Mouse (Mus musculus) kidney, embryonic 16.5 days (tissue): ENCODE measurements around the gene Inpp5d. TPM values are rescaled to one million over a fixed set of nuclear protein-coding genes. Genes with fewer than 3 reads are reported as not detected.

Source experiments
- ATAC-seq: fragments of 200-750 bp; cut with Nextera tagmentation; 2 replicates; pipeline ENCODE4 v1.8.0; 2017; ENCODE audit warnings: moderate TSS enrichment; ENCODE audit not compliant: low FRiP score, low TSS enrichment
- H3K27ac ChIP-seq: fragments of 300-500 bp; sonication (generic); 2 replicates; pipeline ENCODE4 v1.5.1; 2014; ENCODE audit warnings: low read length
- H3K27me3 ChIP-seq: fragments of 300-500 bp; sonication (generic); 2 replicates; pipeline ENCODE4 v1.6.1; 2014; ENCODE audit warnings: low read length, control low read depth, mixed read lengths; ENCODE audit not compliant: insufficient read depth
- H3K36me3 ChIP-seq: fragments of 300-500 bp; sonication (generic); 2 replicates; pipeline ENCODE4 v1.6.1; 2014; ENCODE audit warnings: low read length, control low read depth, mixed read lengths; ENCODE audit not compliant: insufficient read depth
- H3K4me1 ChIP-seq: fragments of 300-500 bp; sonication (generic); 2 replicates; pipeline ENCODE4 v1.6.1; 2014; ENCODE audit warnings: low read length, control low read depth, mixed read lengths; ENCODE audit not compliant: insufficient read depth
- H3K4me2 ChIP-seq: fragments of 300-500 bp; sonication (generic); replicated peaks from 2 replicates; pipeline ENCODE4 v1.6.1; 2014; ENCODE audit warnings: low read depth, low read length
- H3K4me3 ChIP-seq: fragments of 300-500 bp; sonication (generic); 2 replicates; pipeline ENCODE4 v1.5.1; 2014; ENCODE audit warnings: mild to moderate bottlenecking, low read length
- H3K9ac ChIP-seq: fragments of 300-500 bp; sonication (generic); replicated peaks from 2 replicates; pipeline ENCODE4 v1.6.1; 2014; ENCODE audit warnings: low read length
- H3K9me3 ChIP-seq: fragments of 300-500 bp; sonication (generic); 2 replicates; pipeline ENCODE4 v1.6.1; 2016; ENCODE audit warnings: low read length, control low read depth
- WGBS: fragments of 180-500 bp; shearing (Covaris S2); extraction: QIAGEN DNeasy Blood & Tissue Kit; methylation state at CpG from one replicate; pipeline ENCODE4 v1.1.7; 2014; 5-methylcytosine and 5-hydroxymethylcytosine counted together
- polyA plus RNA-seq: library from polyadenylated mRNA; unstranded; fragments of >200 nt; fragmentation: Nextera tagmentation; extraction: Ambion mirVana; gene quantifications from 2 replicates; pipeline ENCODE4 v1.2.1, GENCODE M21; 2015

The Inpp5d gene
- polyA plus RNA-seq, 1 experiment from 2014 or later = 9.1 TPM

DNA sequence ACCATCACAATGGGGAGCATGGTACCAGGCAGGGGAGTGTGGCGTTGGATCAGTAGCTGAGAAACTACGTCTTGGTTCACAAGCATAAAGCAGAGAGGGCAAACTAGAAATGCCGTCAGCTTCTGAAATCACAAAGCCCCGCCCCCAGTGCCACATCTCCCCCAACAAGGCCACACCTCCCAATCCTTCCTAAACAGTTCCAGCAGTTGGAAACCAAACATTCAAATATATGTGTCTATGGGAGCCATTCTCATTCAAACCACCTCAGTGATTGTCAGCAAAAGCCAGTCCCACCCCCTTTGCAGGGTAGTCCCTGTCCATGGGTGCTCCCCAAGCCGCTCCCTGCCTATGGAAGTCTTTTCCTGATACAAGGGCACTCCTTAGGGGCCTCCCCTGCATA, 64.0 kb downstream of the Inpp5d start:
- H3K9me3 ChIP-seq = no peaks in the 10 kb centered on the region
- no peaks in the 10 kb centered on the region for H3K4me1 ChIP-seq
- WGBS = 87% methylated on average over 5 of the region's 5 CpGs
- H3K4me2 ChIP-seq = no peak overlapping the region
- no peaks in the 10 kb centered on the region for H3K27me3 ChIP-seq
- no peak overlapping the region for H3K9ac ChIP-seq
- H3K27ac ChIP-seq = no peak overlapping the region
- H3K4me3 ChIP-seq = no peak overlapping the region
- ATAC-seq = no peak
- H3K36me3 ChIP-seq = no peaks in the 10 kb centered on the region

DNA sequence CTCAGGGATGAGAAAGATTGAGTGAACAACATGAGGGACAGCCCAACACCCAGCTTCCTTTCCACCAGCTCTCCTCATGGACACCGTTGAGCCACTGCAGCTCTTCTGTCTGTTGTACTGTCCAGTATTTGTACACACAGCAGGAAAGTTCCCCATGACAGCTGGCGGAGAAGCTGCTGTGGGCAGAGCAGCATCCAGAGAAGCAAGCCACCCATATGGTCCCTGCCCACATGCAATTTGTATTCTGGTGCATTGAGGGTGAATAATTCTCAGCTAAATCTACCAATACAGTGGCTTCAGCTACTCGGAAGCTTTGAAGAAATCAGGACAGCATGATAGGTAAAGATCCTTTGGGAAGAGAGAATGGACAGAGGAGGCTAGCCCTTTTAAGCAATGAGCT, 64.7 kb downstream of the Inpp5d start:
- Histone ChIP-seq H3K4me2 (no peak overlapping the region), H3K4me3 (no peak overlapping the region), H3K9ac (no peak overlapping the region), H3K27ac (no peak overlapping the region), H3K9me3 (no peaks in the 10 kb centered on the region), H3K36me3 (no peaks in the 10 kb centered on the region), H3K27me3 (no peaks in the 10 kb centered on the region), H3K4me1 (no peaks in the 10 kb centered on the region)
- ATAC-seq = no peak
- WGBS = 87% methylated on average over 3 of the region's 3 CpGs

DNA sequence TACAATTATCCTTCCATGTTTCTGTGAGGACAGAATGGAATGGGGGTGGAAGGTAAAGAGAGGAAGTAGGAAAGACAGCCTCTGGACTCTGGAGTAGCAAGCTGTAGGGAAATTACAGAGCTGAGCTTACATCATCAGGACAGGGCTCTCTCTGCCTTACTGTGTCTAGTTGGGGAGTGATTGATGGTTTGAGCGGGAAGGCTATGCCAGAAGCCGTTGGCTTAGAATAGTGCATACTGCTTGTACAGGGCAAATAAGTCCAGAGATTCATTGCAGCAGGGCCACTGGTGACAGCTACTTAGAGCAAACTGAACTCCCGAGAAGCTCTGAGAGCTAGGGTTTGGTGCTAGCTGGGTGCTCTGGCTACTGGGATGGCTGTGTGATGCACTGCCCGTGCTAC, 66.2 kb downstream of the Inpp5d start:
- Histone ChIP-seq H3K9me3 (no peaks in the 10 kb centered on the region), H3K4me2 (no peak overlapping the region), H3K9ac (no peak overlapping the region), H3K4me3 (no peak overlapping the region), H3K36me3 (no peaks in the 10 kb centered on the region), H3K4me1 (no peaks in the 10 kb centered on the region), H3K27me3 (no peaks in the 10 kb centered on the region), H3K27ac (no peak overlapping the region)
- WGBS = 34% methylated on average over 4 of the region's 4 CpGs
- no peak for ATAC-seq

DNA sequence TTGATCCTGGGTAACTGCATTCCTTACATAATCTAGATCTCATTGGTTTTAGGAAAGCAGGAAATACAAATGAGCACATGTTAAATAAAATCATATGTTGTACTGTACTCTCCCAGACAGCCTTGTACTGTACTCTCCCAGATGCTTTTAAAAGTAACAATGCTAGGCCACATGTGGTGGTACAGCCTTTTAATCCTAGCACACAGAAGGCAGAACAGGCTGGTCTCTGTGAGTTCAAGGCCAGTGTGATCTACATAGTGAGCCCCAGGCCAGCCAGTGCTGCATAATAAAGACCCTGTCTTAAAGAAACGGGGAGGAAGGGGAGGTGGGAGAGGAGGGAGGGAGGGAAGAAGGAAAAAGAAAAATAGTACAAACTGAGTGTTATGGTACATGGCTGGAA, 66.9 kb downstream of the Inpp5d start:
- WGBS = 28% methylated on average over 1 of the region's 1 CpGs
- Histone ChIP-seq H3K4me3 (no peak overlapping the region), H3K9me3 (no peaks in the 10 kb centered on the region), H3K4me1 (no peaks in the 10 kb centered on the region), H3K4me2 (no peak overlapping the region), H3K27ac (no peak overlapping the region), H3K36me3 (no peaks in the 10 kb centered on the region), H3K27me3 (no peaks in the 10 kb centered on the region), H3K9ac (no peak overlapping the region)
- ATAC-seq = no peak

DNA sequence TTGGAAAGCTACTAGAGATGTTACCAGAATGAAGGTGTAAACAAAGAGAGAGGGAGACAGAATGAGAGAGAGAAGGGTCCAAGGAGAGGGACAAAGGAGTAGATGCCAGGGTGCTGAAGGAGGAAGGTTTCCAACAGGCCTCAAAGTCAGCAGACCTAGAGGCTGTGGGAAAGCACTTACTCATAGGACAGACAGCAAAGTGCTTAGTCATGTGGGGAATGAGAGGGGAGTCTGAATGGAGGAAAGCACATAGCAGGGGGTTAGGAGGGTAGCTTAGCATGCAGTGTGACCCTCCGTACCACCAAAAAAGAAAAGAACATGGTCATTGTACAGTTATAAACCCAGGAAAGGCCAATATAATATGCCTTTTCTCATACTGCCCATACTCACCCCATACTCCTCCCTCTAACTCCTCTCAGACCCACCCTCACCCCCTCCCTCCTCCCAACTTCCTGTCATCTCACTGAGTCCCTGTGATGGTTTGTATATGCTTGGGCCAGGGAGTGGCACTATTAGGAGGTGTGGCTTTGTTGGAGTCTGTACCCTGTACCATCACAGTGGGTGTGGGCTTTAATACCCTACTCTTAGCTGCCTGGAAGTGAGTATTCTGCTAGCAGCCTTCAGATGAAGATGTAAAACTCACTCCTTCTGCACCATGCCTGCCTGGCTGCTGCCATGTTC, 69.7 kb downstream of the Inpp5d start:
- Histone ChIP-seq H3K4me2 (no peak overlapping the region), H3K4me1 (no peaks in the 10 kb centered on the region), H3K9ac (no peak overlapping the region), H3K27ac (no peak overlapping the region), H3K36me3 (no peaks in the 10 kb centered on the region), H3K27me3 (no peaks in the 10 kb centered on the region), H3K9me3 (no peaks in the 10 kb centered on the region), H3K4me3 (no peak overlapping the region)
- ATAC-seq = no peak
- 100% methylated on average over 1 of the region's 1 CpGs for WGBS

DNA sequence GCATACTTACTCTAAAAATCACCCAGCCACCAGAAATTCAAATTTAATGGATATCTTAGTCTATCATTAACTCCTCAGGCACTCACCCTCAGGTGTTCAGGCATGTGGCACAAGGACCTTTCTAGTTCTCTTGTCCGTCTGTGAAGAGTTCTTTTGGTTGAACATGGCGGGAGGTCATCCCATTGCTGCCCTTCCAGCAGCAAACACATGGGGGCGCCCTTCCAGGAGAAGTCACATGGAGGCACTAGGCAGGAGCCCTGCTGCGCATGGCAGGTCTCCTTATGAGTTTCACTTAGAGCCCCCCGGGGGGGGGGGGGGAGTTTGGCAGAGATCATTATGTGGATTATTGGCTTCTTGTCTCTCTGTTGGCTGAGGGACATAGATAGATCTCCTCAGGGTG, 76.2 kb downstream of the Inpp5d start:
- no peak for ATAC-seq
- no peaks in the 10 kb centered on the region for H3K36me3 ChIP-seq
- H3K4me1 ChIP-seq = 0 out of 2 replicates have a peak, but pooled peaks cover 4% of the 10 kb centered on the region
- WGBS = 80% methylated on average over 5 of the region's 5 CpGs
- no peak overlapping the region for H3K4me2 ChIP-seq
- H3K9ac ChIP-seq = no peak overlapping the region
- H3K9me3 ChIP-seq = no peaks in the 10 kb centered on the region
- H3K27ac ChIP-seq = no peak overlapping the region
- H3K27me3 ChIP-seq = no peaks in the 10 kb centered on the region
- no peak overlapping the region for H3K4me3 ChIP-seq

DNA sequence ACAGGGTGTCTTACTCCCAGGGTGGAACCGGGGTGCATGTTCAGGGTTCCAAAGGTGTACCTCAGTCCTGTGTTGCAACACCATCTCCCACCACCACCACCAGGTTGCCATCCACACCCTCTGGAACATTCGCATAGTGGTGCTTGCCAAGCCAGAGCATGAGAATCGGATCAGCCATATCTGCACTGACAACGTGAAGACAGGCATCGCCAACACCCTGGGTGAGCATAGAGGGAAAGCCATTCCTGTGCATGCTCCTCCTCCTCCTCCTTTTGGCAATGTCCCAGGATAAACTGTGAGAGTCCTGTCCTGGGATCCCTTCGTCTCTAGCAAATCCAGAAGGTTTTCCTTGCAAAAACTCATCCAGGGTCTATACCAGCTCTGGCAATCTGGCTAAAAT, 77.9 kb downstream of the Inpp5d start:
- WGBS = 81% methylated on average over 6 of the region's 6 CpGs
- Histone ChIP-seq H3K4me1 (0 out of 2 replicates have a peak, but pooled peaks cover 4% of the 10 kb centered on the region), H3K4me3 (no peak overlapping the region), H3K4me2 (no peak overlapping the region), H3K9ac (no peak overlapping the region), H3K27ac (no peak overlapping the region), H3K27me3 (no peaks in the 10 kb centered on the region), H3K36me3 (no peaks in the 10 kb centered on the region), H3K9me3 (no peaks in the 10 kb centered on the region)
- ATAC-seq = no peak

DNA sequence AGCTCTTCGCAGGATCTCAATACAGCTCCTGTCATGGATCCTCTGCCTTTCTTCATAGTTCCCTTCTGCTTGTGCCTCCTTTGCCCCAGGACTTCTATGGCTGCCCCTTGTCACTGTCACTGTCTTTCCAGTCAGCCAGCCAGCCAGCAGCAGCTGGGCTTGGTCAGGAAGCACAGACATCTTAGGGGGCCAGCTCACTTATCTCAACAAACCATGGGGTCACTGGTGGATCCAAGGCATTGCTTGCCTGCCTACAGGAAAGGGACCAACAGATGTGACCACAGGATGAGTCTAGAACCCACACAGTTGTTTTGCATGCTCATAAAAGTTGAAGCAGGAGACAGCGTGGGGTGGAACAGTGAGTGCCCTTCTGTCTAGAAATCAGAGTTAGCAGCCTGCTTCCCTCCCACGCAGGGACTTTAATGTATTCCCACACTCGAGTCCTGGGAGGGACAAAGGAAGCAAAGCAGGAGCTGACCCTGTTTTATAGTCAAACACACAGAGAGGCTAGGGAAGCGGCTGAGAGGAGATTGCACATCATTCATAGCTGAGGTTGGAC, 79.9 kb downstream of the Inpp5d start:
- H3K36me3 ChIP-seq = no peaks in the 10 kb centered on the region
- H3K9me3 ChIP-seq = no peaks in the 10 kb centered on the region
- 37% methylated on average over 5 of the region's 5 CpGs for WGBS
- no peak overlapping the region for H3K27ac ChIP-seq
- no peak overlapping the region for H3K9ac ChIP-seq
- H3K4me1 ChIP-seq = 0 out of 2 replicates have a peak, but pooled peaks cover 4% of the 10 kb centered on the region
- no peaks in the 10 kb centered on the region for H3K27me3 ChIP-seq
- H3K4me3 ChIP-seq = no peak overlapping the region
- no peak overlapping the region for H3K4me2 ChIP-seq
- ATAC-seq = no peak

DNA sequence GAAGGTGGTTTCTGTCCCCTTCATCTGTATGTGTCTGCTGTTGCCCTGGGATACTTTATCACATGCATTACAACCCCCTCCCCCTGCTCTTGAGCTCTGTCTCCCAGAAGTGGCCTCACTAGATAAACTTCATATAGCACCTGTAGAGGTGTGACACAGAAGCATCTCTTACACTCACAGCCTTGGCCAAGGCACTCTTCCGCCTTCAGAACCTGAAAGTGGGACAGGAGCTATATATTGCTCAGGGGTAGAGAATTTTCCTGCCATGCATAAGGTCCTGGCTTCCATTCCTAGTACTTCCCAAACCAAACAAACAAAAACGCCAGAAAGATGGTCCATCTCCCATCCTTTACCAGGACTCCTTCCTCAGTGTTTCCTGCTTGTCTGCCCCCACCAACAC, 84.1 kb downstream of the Inpp5d start:
- Histone ChIP-seq H3K36me3 (no peaks in the 10 kb centered on the region), H3K27me3 (no peaks in the 10 kb centered on the region), H3K9ac (no peak overlapping the region), H3K4me3 (no peak overlapping the region), H3K4me2 (no peak overlapping the region), H3K4me1 (0 out of 2 replicates have a peak, but pooled peaks cover 4% of the 10 kb centered on the region), H3K27ac (no peak overlapping the region), H3K9me3 (peaks cover 5% of the 10 kb centered on the region)
- ATAC-seq = no peak
- 78% methylated on average over 2 of the region's 2 CpGs for WGBS

DNA sequence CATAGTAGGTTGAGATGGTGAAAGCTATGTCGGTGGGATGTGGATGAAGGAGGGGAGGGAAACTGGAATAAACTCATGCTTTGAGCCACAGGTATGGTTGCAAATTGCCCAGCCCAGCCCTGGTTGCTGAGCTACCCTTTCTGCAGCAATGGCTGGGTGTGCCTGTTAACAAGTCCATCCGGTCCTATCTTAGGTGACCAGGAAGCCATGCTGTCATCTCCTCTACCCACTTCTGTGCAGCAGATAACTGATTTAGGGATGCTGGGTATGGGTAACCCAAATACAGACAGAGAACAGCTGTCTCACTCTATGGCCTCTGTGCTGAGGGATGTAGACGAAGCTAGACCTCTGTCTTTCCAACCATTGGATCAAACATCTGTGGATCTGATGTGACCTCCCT, 86.2 kb downstream of the Inpp5d start:
- no peaks in the 10 kb centered on the region for H3K27me3 ChIP-seq
- no peak overlapping the region for H3K27ac ChIP-seq
- WGBS = 88% methylated on average over 3 of the region's 3 CpGs
- H3K9me3 ChIP-seq = peaks cover 5% of the 10 kb centered on the region
- H3K36me3 ChIP-seq = no peaks in the 10 kb centered on the region
- no peak overlapping the region for H3K9ac ChIP-seq
- no peak overlapping the region for H3K4me2 ChIP-seq
- H3K4me3 ChIP-seq = no peak overlapping the region
- no peak for ATAC-seq
- no peaks in the 10 kb centered on the region for H3K4me1 ChIP-seq
